Mouse (Mus musculus) ovary, postnatal 36 days (tissue): Measurements from ENCODE around the gene Dst.
"Not testable (repeated sequence)": the region's sequence is repeated elsewhere in the genome, so short reads cannot be mapped to it uniquely, and the experiment has no call there.

ENCODE experiments used
- DNase-seq: peaks from one replicate; pipeline ENCODE4 v3.0.0; 2022; ENCODE audit warnings: low spot score, mixed read lengths

Gene Dst

DNA sequence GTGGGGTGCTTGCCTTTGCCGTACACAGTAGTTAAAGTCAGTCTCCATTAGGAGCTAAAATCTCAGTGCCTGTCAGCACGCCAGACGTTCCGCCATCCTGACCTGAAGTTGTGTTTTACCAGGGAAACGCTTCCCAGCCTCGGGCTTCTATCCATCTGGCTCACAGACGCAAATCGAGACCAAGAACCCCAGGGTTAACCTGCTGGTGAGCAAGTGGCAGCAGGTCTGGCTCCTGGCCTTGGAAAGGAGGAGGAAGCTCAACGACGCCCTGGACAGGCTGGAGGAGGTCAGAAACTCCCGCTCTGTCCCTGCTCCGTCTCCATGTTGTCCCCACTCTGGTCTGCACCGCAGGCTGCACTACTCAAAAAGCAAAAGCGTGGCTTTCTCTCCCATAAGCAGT, 385.2 kb downstream of the Dst start:
- DNase-seq: no peak

DNA sequence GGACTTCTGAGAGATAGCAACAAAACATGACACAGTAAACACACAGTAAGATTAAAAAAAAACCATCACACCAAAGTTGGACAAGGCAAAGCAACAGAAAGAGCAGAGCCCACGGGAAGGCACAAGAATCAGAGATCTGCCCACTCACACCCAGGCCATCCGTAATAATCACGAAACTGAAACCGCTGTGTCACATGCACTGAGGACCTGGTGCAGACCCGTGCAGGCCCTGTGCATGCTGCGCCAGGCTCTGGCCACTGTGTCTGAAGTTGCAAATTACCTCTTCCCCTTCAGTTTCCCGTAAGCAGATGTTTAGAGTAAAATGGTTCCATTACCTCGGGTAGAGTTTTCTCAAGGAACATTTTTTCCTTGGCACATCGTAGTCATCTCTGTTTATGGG, 389.6 kb downstream of the Dst start:
- DNase-seq: no peak

- DNase-seq: peak; percentile 54
Observed at GRCm38 (mm10) chr1:34298631-34299184, 390.7 kb downstream of the Dst start.

DNA sequence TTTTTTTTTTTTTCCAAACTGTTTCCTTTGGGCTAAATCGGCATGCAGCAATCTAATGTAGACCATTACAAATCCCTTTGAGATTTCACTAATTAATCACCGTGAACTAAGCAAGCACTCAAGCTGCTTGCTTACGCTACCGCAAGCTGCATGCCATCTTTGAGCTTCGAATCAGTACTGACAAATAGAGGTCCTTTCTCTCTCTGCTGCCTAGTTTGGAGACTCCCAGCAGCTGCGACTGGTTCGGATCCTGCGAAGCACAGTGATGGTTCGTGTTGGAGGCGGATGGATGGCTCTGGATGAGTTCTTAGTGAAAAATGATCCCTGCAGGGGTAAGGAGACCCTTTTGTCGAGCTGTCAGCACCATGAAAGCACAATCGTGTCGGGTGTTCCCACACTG, 391.5 kb downstream of the Dst start:
- no peak for DNase-seq

GRCm38 (mm10) chr1:34300309-34300980, 392.4 kb downstream of the Dst start:
- DNase-seq: no peak

- no peak for DNase-seq
Observed at GRCm38 (mm10) chr1:34304227-34304626, 396.2 kb downstream of the Dst start.

DNA sequence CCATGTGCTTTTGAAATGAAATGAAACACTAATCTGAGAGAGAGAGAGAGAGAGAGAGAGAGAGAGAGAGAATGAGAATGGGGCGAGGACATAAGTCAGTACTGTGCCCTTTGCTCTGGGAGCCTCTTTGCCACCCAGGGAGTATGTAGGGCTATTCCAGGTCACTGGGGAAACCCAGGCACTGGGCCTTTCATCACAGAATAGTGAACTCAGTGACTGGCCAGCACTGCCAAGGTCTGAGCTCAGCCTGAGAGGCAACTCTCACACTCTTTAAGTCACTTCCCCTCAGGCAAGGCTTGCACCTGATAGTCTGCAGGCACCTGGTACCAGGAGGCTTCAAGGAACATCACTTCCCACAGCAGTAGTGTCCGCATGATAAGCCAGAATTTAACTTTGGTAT, 398.7 kb downstream of the Dst start:
- DNase-seq: no peak

DNA sequence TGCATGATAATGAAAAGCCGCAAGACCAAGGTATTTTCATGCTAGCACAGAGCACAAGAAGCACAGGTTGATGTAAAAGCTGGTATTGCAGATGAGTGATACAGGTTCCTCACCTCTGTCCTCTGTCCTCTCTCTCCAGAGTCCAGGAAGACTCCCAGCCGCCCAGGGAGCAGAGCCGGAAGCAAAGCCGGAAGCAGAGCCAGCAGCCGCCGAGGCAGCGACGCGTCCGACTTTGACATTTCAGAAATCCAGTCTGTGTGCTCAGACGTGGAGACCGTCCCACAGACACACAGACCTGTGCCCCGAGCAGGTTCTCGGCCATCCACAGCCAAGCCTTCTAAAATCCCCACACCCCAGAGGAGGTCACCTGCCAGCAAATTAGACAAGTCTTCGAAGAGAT, 399.2 kb downstream of the Dst start:
- no peak for DNase-seq

- DNase-seq: not testable (repeated sequence)
Observed at GRCm38 (mm10) chr1:34308841-34309240, 400.8 kb downstream of the Dst start.

DNA sequence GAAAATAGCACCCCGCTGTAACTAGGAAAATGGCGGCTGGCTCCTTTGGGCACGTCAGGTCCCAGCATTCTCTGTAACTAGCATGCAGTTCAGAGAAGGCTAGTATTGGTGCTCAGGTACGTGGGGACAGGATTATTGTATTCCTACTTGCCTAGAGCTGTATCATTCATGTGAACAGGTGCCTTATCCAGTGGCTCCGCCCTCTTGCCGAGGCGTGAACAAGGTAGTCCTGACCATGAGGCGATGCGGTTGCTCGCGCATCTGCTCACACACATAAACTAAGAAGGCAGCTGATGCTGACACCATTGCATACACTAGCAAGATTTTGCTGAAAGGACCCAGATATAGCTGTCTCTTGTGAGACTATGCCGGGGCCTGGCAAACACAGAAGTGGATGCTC, 401.4 kb downstream of the Dst start:
- no peak for DNase-seq

DNA sequence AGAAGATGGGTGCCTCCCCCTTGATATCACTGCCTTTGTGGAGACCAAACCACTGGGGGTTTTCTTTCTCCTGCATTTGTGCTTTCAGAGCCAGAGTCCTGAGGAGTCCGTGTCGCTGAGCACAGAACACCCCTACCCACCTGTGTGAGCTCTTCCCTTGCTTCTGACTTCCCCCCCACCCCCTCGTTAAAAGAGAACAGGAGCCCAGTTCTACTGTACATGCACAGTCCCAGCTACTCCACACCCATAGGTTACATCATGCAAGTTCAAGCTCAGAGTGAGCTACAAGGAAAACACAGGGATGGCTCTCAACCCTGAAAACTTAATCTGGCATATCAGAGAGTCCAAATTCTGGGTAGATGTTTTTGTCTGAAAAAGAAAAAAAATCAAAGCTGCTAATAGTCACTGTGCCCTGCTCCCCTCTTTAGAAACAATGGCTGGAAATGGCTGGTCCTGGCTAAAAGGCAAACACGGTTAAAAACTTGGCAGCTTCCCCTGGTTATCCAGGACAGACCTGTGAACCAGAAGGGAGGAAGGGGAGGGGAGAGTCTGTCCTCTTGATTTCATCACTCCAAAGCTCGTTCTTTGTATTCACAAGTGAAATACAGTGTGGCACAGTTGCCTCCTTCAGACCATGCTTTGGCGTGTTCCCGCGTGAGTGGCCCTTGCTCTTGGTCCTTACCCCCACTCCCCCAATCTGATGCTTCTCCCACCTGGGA, 402.7 kb downstream of the Dst start:
- DNase-seq: no peak

DNA sequence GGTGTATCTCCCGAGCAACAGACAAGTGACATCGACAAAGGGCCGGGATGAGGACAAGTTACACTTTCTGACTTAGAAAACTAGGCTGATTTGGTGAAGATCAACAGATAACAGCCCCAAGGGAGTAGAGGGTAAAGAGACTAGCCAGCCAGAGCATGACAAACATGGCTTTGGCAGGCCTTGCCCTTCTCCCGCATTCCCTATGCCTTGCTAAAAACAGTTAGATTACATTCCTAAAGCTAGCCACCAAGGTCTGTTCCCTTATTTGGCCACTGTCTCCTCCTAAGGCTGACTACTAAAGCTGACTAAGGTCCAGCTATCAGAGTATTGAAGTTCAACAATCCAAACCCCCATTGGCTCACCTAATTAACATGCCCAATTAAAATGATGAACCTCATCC, 404.8 kb downstream of the Dst start:
- peak; percentile 37 for DNase-seq

GRCm38 (mm10) chr1:34315381-34315780, 407.4 kb downstream of the Dst start:
- DNase-seq: no peak

DNA sequence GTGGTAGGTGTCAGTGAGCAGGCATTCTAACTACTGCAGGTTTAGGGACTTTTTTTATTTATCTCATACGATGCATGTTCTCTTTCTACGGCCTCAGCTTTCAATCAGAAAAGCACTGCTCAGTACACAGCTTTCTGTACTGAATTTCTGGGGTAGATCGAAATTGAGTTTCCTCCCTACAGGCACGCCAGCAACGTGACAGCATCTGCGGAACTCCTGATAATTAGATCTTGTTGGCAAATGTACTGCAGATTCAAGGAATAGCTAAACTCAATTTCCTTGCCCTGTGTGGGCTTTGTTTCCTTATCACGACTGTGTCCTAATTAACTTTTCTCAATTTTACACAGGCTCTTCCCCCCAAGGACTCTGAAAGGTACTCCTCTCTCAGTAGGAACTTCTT, 416.2 kb downstream of the Dst start:
- no peak for DNase-seq

- no peak for DNase-seq
Observed at GRCm38 (mm10) chr1:34328606-34329005, 420.6 kb downstream of the Dst start.

DNA sequence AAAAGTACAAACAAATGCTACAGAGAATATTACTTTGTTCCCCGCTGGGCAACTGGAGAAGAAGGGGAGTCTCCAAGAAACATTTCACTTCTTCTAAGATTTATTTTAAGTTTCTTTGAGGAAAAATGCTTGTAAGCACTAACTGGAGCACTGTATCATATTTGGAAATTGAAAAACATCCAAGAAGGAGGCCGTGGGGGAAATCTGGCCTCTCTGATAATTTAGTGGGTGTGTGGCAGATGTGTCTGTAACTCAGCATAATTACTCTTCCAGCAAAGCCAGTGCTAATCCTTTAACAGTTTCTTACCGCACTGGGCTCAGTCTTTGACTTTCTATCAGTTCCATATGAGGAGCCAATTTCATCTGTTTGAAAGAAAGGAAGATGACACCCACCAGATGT, 423.7 kb downstream of the Dst start:
- DNase-seq: no peak
